Mouse (Mus musculus) midbrain, embryonic 10.5 days (tissue): Measurements from ENCODE around the gene Zfp558. TPM values are rescaled to one million over a fixed set of nuclear protein-coding genes. Genes with fewer than 3 reads are reported as not detected.
"Not testable (repeated sequence)": the region's sequence is repeated elsewhere in the genome, so short reads cannot be mapped to it uniquely, and the experiment has no call there.

ENCODE experiments used
- DNase-seq: peaks from one replicate; pipeline ENCODE4 v3.0.0-alpha.2; 2017; ENCODE audit warnings: low spot score
- H3K27ac ChIP-seq: fragments of 300-500 bp; sonication (generic); replicated peaks from 2 replicates; pipeline ENCODE4 v1.5.1; 2016; ENCODE audit warnings: mild to moderate bottlenecking
- H3K27me3 ChIP-seq: fragments of 300-500 bp; sonication (generic); 2 replicates; pipeline ENCODE4 v1.6.1; 2016; ENCODE audit warnings: low read depth, mild to moderate bottlenecking; ENCODE audit not compliant: poor library complexity, severe bottlenecking
- H3K36me3 ChIP-seq: fragments of 300-500 bp; sonication (generic); 2 replicates; pipeline ENCODE4 v1.6.1; 2016; ENCODE audit warnings: mild to moderate bottlenecking, moderate library complexity
- H3K4me1 ChIP-seq: fragments of 300-500 bp; sonication (generic); 2 replicates; pipeline ENCODE4 v1.6.1; 2016
- H3K4me3 ChIP-seq: fragments of 300-500 bp; sonication (generic); 2 replicates; pipeline ENCODE4 v1.5.1; 2016; ENCODE audit warnings: mild to moderate bottlenecking, moderate library complexity
- H3K9me3 ChIP-seq: fragments of 300-500 bp; sonication (generic); replicated peaks from 2 replicates; pipeline ENCODE4 v1.6.1; 2016; ENCODE audit warnings: mild to moderate bottlenecking
- WGBS: fragments of 180-500 bp; shearing (Covaris S2); methylation state at CpG from one replicate; pipeline ENCODE4 v1.1.7; 2016; 5-methylcytosine and 5-hydroxymethylcytosine counted together
- microRNA-seq: library from miRNA; unstranded; fragments of <30 nt; microRNA quantifications from one replicate; pipeline ENCODE4, GENCODE M21; 2017
- polyA plus RNA-seq: library from polyadenylated mRNA; unstranded; fragments of >200 nt; fragmentation: Nextera tagmentation; extraction: Ambion mirVana; gene quantifications from 2 replicates; pipeline ENCODE4 v1.2.1, GENCODE M21; 2016

Gene Zfp558
- polyA plus RNA-seq, result 10.2 and 13.2 TPM in 2 replicates

- H3K27ac ChIP-seq, result no peak within 1 kb of the TSS
- H3K36me3 ChIP-seq, result no peaks in the 10 kb centered on the region
- no peak for DNase-seq
- no peaks in the 10 kb centered on the region for H3K9me3 ChIP-seq
- 79% methylated on average over 3 of the region's 3 CpGs for WGBS
- H3K4me1 ChIP-seq, result no peaks in the 10 kb centered on the region
- H3K4me3 ChIP-seq, result no peak within 1 kb of the TSS
- H3K27me3 ChIP-seq, result no peaks in the 10 kb centered on the region
Observed at GRCm38 (mm10) chr9:18478168-18478567, at the start of gene Zfp558, which contains the start of gene Mbd3l1. TSS of gene Zfp558 (minus strand) at chr9:18478268. TSS of gene Mbd3l1 (plus strand) at chr9:18478359.

DNA sequence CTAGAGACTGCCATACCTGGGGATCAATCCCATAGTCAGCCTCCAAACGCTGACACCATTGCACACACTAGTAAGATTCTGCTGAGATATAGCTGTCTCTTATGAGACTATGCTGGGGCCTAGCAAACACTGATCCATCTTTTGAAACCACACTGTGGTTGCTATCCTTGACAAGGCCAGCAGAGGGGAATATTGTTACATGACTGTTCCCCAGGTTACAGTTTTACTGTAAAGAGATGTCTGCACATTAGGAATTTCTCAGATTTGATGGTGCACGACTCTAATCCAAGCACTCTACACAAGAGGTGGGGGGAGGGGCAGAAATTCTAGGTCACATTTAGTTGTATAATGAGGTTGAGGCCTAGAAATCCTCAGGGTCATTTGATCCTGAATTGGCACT, 30.0 kb upstream of the Zfp558 start:
- H3K27ac ChIP-seq, result no peak overlapping the region
- H3K4me1 ChIP-seq, result no peaks in the 10 kb centered on the region
- no peaks in the 10 kb centered on the region for H3K27me3 ChIP-seq
- DNase-seq, result no peak
- H3K9me3 ChIP-seq, result no peaks in the 10 kb centered on the region
- no peaks in the 10 kb centered on the region for H3K36me3 ChIP-seq
- 58% methylated on average over 2 of the region's 2 CpGs for WGBS
- no peak overlapping the region for H3K4me3 ChIP-seq

GRCm38 (mm10) chr9:18473324-18474128, 4.5 kb downstream of the Zfp558 start:
- Histone ChIP-seq H3K9me3 (no peaks in the 10 kb centered on the region), H3K4me3 (peak overlapping the region; percentile 65), H3K36me3 (peaks cover 5% of the 10 kb centered on the region), H3K4me1 (peaks cover 6% of the 10 kb centered on the region), H3K27ac (peak overlapping the region; percentile 87), H3K27me3 (no peaks in the 10 kb centered on the region)
- DNase-seq, result peak; percentile 88
- 5% methylated on average over 39 of the region's 39 CpGs for WGBS

DNA sequence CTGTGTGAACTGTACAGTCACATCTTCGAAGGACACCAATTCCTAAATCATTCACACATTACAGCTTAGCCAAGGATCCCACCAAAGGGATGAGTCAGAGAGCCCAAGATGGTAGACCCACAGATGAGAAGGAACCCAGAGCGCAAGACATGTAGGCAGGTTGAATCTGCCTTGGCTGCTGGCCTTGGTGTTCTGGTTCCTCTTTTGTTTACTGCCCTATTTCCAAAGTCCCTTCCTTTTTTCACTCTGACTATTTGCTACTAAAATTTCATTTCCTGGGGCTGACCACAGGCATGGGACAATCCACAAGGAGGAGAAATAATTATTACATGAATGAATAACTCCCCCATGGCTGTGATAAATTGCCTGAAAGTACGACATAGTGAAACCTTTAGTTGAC, 10.1 kb downstream of the Zfp558 start:
- Histone ChIP-seq H3K9me3 (no peaks in the 10 kb centered on the region; the same call in 1 of the 2 replicates), H3K4me3 (no peak overlapping the region), H3K27me3 (no peaks in the 10 kb centered on the region), H3K4me1 (peaks cover 16% of the 10 kb centered on the region), H3K27ac (no peak overlapping the region), H3K36me3 (peaks cover 48% of the 10 kb centered on the region)
- 87% methylated on average over 3 of the region's 3 CpGs for WGBS
- DNase-seq, result no peak

DNA sequence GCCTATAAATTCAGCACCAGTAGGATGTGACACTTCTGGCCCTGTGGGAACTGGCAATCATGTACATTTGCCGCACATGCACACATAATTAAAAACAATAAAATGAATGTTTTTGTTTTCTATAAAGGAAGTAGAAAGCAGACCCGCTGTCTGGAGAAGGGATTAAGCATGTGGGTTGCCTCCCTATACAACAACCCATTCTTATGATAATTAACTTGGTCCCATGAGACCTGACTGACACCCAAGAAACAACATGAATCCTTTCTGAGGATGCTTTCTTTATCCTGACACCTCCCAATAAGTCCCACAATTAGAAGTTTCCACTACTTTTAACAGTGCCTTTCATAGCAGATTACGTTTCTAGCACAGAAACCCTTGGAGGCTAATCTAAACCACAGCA, 10.7 kb downstream of the Zfp558 start:
- no peak for DNase-seq

DNA sequence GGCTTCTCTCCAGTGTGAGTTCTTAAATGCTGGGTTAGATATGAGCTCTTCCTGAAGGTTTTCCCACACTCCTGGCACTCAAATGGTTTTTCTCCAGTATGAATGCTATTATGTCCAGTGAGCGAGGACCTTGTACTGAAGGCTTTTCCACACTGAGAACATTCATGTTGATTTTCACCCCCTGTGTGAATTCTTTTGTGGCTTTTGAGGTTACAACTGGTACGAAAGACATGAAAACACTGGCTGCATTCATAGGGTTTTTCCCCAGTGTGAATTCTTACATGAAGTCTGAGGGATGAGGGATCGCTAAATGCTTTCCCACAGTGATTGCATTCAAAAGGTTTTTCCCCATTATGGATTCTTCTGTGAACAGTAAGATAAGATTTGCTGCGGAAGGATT, 21.5 kb downstream of the Zfp558 start:
- Histone ChIP-seq H3K27ac (no peak overlapping the region), H3K36me3 (peaks cover 58% of the 10 kb centered on the region)

More for the DNA sequence above, 10.7 kb downstream of the Zfp558 start:
- Histone ChIP-seq H3K9me3 (no peaks in the 10 kb centered on the region; the same call in 1 of the 2 replicates), H3K27me3 (no peaks in the 10 kb centered on the region), H3K27ac (no peak overlapping the region), H3K36me3 (peaks cover 52% of the 10 kb centered on the region), H3K4me3 (no peak overlapping the region), H3K4me1 (peaks cover 11% of the 10 kb centered on the region)
- 32% methylated on average over 3 of the region's 3 CpGs for WGBS

GRCm38 (mm10) chr9:18431687-18432086, 46.4 kb downstream of the Zfp558 start:
- no peaks in the 10 kb centered on the region for H3K27me3 ChIP-seq
- WGBS, result 90% methylated on average over 10 of the region's 10 CpGs
- no peaks in the 10 kb centered on the region for H3K9me3 ChIP-seq
- no peaks in the 10 kb centered on the region for H3K36me3 ChIP-seq
- no peak for DNase-seq
- H3K4me1 ChIP-seq, result no peaks in the 10 kb centered on the region
- no peak overlapping the region for H3K4me3 ChIP-seq
- no peak overlapping the region for H3K27ac ChIP-seq

More for the DNA sequence above, 21.5 kb downstream of the Zfp558 start:
- 95% methylated on average over 4 of the region's 4 CpGs for WGBS
- no peaks in the 10 kb centered on the region for H3K4me1 ChIP-seq
- peaks cover 11% of the 10 kb centered on the region for H3K9me3 ChIP-seq
- no peak for DNase-seq
- H3K4me3 ChIP-seq, result no peak overlapping the region
- H3K27me3 ChIP-seq, result no peaks in the 10 kb centered on the region

DNA sequence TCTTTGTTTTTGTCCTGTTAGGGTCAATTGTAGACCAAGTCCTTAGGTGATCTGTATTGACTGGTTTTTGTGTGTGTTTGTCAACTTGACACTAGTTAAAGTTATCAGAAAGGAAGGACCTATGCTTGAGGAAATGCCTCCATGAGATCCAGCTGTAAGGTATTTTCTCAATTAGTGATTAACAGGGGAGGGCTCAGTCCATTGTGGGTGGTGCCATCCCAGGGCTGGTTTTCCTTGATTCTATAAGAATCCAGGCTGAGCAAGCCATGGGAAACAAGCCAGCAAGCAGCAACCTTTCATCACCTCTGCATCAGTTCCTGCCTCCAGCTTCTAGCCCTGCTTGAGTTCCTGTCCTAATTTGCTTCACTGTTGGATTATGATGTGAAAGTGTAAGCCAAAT, 47.7 kb downstream of the Zfp558 start, which contains the start of gene Mbd3l2:
TSS of gene Mbd3l2 (plus strand) at position 301 of the 400 bp plus-strand sequence.
- Histone ChIP-seq H3K4me3 (no peak within 1 kb of the TSS), H3K36me3 (no peaks in the 10 kb centered on the region), H3K9me3 (no peaks in the 10 kb centered on the region; the same call in 1 of the 2 replicates), H3K27me3 (no peaks in the 10 kb centered on the region), H3K27ac (no peak within 1 kb of the TSS), H3K4me1 (no peaks in the 10 kb centered on the region)
- no peak for DNase-seq

DNA sequence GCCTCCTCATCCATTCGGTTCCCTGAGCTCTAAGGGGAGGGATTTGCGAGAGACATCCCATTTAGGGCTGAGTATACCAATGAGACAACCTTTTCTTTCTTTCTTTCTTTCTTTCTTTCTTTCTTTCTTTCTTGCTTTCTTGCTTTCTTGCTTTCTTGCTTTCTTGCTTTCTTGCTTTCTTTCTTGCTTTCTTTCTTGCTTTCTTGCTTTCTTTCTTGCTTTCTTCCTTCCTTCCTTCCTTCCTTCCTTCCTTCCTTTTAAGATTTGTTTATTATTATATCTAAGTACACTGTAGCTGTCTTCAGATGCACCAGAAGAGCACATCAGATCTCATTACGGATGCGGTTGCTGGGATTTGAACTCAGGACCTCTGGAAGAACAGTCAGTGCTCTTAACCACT, 65.7 kb downstream of the Zfp558 start:
- H3K9me3 ChIP-seq, H3K27me3 ChIP-seq, H3K36me3 ChIP-seq, H3K4me3 ChIP-seq, DNase-seq, H3K27ac ChIP-seq, H3K4me1 ChIP-seq: not testable (repeated sequence)
- 86% methylated on average over 4 of the region's 4 CpGs for WGBS

Small RNA genes lying within 50 kb of the gene (microRNA-seq; reads per million reads assigned to microRNA genes)
- not detected for gene Gm22854

Other genes starting within 250 kb of the Zfp558 start
- 133 and 149 TPM in 2 replicates for gene Chordc1, start 186.1 kb downstream of the Zfp558 start, polyA plus RNA-seq
- gene Naalad2, start 75.3 kb downstream of the Zfp558 start, polyA plus RNA-seq, result 1.3 and 1.6 TPM in 2 replicates
- not detected in 2 replicates for gene Ubtfl1, start 73.8 kb downstream of the Zfp558 start, polyA plus RNA-seq
- gene Mbd3l2, start 47.6 kb downstream of the Zfp558 start, polyA plus RNA-seq, result not detected in 2 replicates
- gene Mbd3l1, start 91 bp upstream of the Zfp558 start, polyA plus RNA-seq, result not detected in 2 replicates
- gene Muc16, start 196.3 kb upstream of the Zfp558 start, polyA plus RNA-seq, result not detected in 2 replicates